Mouse (Mus musculus) effector memory CD4-positive, alpha-beta T cell, adult 5 months (primary cell): ENCODE results near the gene Atxn1l. TPM values are rescaled to one million over a fixed set of nuclear protein-coding genes. Genes with fewer than 3 reads are reported as not detected.

Source experiments
- polyA plus RNA-seq: library from polyadenylated mRNA; unstranded; fragments of 100-300 nt; shearing (Covaris generic); gene quantifications from one replicate; pipeline ENCODE4 v1.2.1, GENCODE M21; 2017

Gene Atxn1l
- polyA plus RNA-seq = 5.4 TPM

DNA sequence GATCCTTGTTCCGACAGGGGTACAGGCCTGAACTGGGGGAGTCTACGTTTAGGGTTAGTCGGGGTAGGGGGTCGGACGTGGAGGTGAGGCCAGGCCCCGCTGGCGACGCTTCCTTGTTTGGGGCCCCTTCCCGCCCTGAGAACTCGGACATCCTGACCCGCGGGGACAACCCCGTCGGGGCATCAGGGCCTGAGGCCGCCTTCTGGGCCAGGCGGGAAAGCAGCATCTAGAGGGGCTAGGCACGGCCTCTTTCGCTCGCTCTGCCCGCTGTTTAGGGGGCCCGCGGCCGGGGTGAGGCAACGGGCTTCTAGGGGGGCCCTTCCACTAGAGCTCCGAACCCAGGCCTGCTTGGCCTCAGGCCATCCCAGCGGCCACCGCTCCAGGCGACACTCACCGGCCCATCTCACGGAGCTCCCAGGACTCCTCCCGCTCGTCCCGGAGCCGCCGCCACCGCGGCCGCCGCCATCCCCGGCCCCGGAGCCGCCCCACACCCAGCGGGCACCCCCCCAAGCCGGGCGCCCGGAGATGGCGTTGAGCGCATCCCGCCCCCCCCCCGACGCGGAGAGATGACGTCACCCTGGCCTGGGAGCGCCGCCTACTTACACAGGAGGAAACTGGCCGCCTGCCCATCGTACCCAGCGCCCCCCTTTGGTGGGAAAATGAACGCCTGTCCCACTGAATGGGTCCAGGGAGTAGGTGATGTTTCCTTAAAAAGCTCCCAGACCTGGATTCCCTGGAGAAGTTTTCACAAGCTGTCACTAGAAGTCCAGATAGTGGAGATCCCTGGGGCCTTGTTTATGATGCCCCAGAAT lies at the start of gene Atxn1l:
Gene Atxn1l, minus strand, starts transcription at position 503 of the 812 bp plus-strand sequence.

DNA sequence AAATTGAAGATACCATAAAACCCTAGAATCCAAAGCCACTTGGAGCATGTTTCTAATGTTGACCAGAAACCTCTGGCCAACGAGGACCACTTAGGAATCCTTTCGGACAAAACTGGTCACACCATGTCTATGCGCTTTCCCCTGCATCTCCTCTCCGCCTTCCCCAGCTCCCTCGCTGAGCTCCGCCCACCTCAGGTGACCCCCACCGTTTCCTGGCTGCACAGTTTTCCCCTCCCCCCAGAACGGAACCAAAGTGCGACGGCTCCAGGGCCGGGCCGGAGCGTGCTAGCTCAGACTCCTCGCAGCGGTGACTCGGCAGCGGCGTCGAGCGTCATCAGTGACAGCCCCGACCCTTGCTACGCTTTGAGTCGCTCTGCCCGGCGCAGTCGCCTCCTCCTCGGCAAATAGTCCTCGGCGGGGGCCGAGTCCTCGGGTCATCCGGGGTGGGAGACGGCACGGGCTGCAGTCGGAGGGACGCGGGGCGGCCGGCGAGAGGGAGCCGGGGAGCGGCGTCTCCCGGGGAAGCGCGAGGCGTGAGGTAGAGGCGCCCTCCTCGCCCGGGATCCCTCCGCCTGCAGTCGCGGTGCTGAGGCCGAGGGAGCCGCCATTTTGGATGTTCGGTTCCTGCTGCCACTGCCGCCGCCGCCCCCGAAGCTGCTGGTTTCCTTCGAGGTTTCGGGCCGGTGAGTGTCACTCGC lies 40.9 kb upstream of the Atxn1l start, which contains the start of gene Ap1g1:
Gene Ap1g1, plus strand, starts transcription at position 275 of the 698 bp plus-strand sequence.

DNA sequence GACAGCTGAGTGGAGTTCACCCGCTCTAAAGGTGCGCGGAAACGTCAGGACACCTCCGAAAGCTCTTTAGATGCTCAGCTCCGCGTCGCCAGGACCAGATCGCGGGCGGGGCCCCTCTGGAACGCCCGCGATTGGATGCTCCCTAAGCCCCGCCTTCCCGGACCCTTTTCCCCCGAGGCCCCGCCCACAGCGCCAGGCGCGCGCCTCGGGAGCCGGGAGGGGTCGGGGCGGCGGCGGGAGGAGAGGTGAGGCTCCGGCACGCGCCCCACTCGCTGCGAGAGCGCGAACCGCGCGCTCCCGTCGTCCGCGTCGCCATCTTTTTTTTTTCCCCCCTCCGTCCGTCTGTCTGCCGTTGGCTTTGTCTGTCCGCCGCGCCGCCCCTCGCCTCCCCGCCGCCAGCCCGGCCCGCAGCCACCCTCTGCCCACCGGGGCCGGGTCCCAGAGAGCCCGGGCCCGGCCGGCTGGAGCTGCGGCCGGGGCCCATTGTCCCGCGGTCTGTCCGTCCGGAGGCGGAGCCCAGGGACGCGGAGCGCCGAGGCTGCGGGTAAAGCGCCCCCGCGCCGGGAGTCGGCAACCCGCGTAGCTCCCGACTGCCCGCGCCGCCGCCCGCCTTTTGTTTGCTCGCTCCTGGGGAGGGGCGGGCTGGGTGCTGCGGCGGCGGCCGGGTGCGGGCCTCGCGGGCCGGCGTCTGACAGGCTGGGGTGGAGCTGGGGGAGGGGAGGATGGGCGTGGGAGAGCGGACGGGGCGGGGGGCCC lies 32.0 kb downstream of the Atxn1l start, which contains the start of gene Zfp821:
Gene Zfp821, plus strand, starts transcription at position 227 of the 756 bp plus-strand sequence.

GRCm38 (mm10) chr8:109693146-109693900 lies 44.2 kb downstream of the Atxn1l start, which contains the start of gene Ist1:
Gene Ist1 (minus strand): TSS chr8:109693260.

Other genes starting within 250 kb of the Atxn1l start
- not detected for gene Pmfbp1, start 243.7 kb downstream of the Atxn1l start, polyA plus RNA-seq
- gene Dhx38, start 171.9 kb downstream of the Atxn1l start, polyA plus RNA-seq = 32.4 TPM
- gene Txnl4b, start 171.8 kb downstream of the Atxn1l start, polyA plus RNA-seq = 4.5 TPM
- gene Hp, start 158.6 kb downstream of the Atxn1l start, polyA plus RNA-seq = not detected
- 21.7 TPM for gene Dhodh, start 129.1 kb downstream of the Atxn1l start, polyA plus RNA-seq
- 0.79 TPM for gene Pkd1l3, start 123.2 kb downstream of the Atxn1l start, polyA plus RNA-seq
- 144 TPM for gene Ist1, start 44.5 kb downstream of the Atxn1l start, polyA plus RNA-seq
- gene Zfp821, start 32.2 kb downstream of the Atxn1l start, polyA plus RNA-seq = 9.7 TPM
- gene Ap1g1, start 40.8 kb upstream of the Atxn1l start, polyA plus RNA-seq = 54.3 TPM
- 0.86 TPM for gene Phlpp2, start 130.8 kb upstream of the Atxn1l start, polyA plus RNA-seq
- not detected for gene Marveld3, start 224.5 kb upstream of the Atxn1l start, polyA plus RNA-seq